Mouse (Mus musculus) thymus, postnatal 10 days (tissue): ENCODE results near the gene Serpina10.
"Not testable (repeated sequence)": the region's sequence is repeated elsewhere in the genome, so short reads cannot be mapped to it uniquely, and the experiment has no call there.

Experiments used
- DNase-seq, 2 experiments: peaks; one replicate each; pipeline ENCODE4 v3.0.0; 2021; ENCODE audit warnings: low spot score in 2 of 2

Serpina10 gene

GRCm38 (mm10) chr12:103615141-103615540 lies 16.1 kb downstream of the Serpina10 start:
- DNase-seq = no peak

- no peak for DNase-seq
Measured at GRCm38 (mm10) chr12:103601839-103602238, 29.4 kb downstream of the Serpina10 start.

GRCm38 (mm10) chr12:103600364-103600763 lies 30.9 kb downstream of the Serpina10 start:
- DNase-seq = no peak

- no peak for DNase-seq
Measured at GRCm38 (mm10) chr12:103598411-103598810, 32.8 kb downstream of the Serpina10 start.

GRCm38 (mm10) chr12:103583771-103584170 lies 47.5 kb downstream of the Serpina10 start:
- no peak for DNase-seq

- not testable (repeated sequence) for DNase-seq
Measured at GRCm38 (mm10) chr12:103578148-103578547, 53.1 kb downstream of the Serpina10 start.

- DNase-seq = no peak
Measured at GRCm38 (mm10) chr12:103569690-103570089, 61.6 kb downstream of the Serpina10 start.

- no peak for DNase-seq
Measured at GRCm38 (mm10) chr12:103567129-103567528, 64.1 kb downstream of the Serpina10 start.

GRCm38 (mm10) chr12:103565151-103565550 lies 66.1 kb downstream of the Serpina10 start:
- DNase-seq = no peak
